Mouse (Mus musculus) yolk sac, embryonic 10.5 days (tissue): ENCODE data around the gene Grm4.
A peak's percentile ranks its signal among the peaks of the same experiment; 100 is the strongest.

ENCODE experiments used
- DNase-seq: peaks from one replicate; pipeline ENCODE4 v3.0.0-alpha.2; 2017; ENCODE audit warnings: low spot score

Grm4 gene

GRCm38 (mm10) chr17:27521303-27521702, at the start of gene Grm4:
Gene Grm4 (minus strand): TSS chr17:27521403.
- DNase-seq = no peak

GRCm38 (mm10) chr17:27568228-27568627, 47.0 kb upstream of the Grm4 start:
- no peak for DNase-seq

GRCm38 (mm10) chr17:27565942-27566267, 44.7 kb upstream of the Grm4 start:
- no peak for DNase-seq

- DNase-seq = peak; percentile 94
These were observed 44.1 kb upstream of the Grm4 start, which contains the start of gene AI413582 for GRCm38 (mm10) chr17:27565163-27565941. Gene AI413582 (minus strand): TSS chr17:27565756.

- DNase-seq = peak; percentile 66
These were observed 43.4 kb upstream of the Grm4 start for GRCm38 (mm10) chr17:27564391-27565162.

- no peak for DNase-seq
These were observed 42.6 kb upstream of the Grm4 start for GRCm38 (mm10) chr17:27563771-27564244.

GRCm38 (mm10) chr17:27561809-27562526, 40.8 kb upstream of the Grm4 start:
- no peak for DNase-seq

- DNase-seq = no peak
These were observed 39.8 kb upstream of the Grm4 start for GRCm38 (mm10) chr17:27560926-27561480.

GRCm38 (mm10) chr17:27559596-27559995, 38.4 kb upstream of the Grm4 start:
- peak; percentile 65 for DNase-seq

- DNase-seq = no peak
These were observed 37.6 kb upstream of the Grm4 start for GRCm38 (mm10) chr17:27558845-27559244.

- no peak for DNase-seq
These were observed 36.9 kb upstream of the Grm4 start for GRCm38 (mm10) chr17:27557927-27558661.

GRCm38 (mm10) chr17:27557181-27557926, 36.2 kb upstream of the Grm4 start:
- peak; percentile 75 for DNase-seq

- peak; percentile 92 for DNase-seq
These were observed 35.3 kb upstream of the Grm4 start, which contains the start of gene Hmga1 for GRCm38 (mm10) chr17:27556315-27557011. Gene Hmga1 (plus strand): TSS chr17:27556497.

GRCm38 (mm10) chr17:27555512-27556172, 34.4 kb upstream of the Grm4 start:
- peak; percentile 92 for DNase-seq

- peak; percentile 92 for DNase-seq
These were observed 33.9 kb upstream of the Grm4 start for GRCm38 (mm10) chr17:27555075-27555511.

- DNase-seq = peak; percentile 44
These were observed 33.1 kb upstream of the Grm4 start for GRCm38 (mm10) chr17:27554062-27554960.

GRCm38 (mm10) chr17:27552215-27553201, 31.3 kb upstream of the Grm4 start:
- no peak for DNase-seq
